Mouse (Mus musculus): ENCODE measurements around the gene Itsn1. TPM values are rescaled to one million over a fixed set of nuclear protein-coding genes. Genes with fewer than 3 reads are reported as not detected.
A peak's percentile ranks its signal among the peaks of the same experiment; 100 is the strongest.

Gene Itsn1
- total and polyA plus RNA-seq, 2 experiments from 2014 or later: 11.9 to 64.7 TPM

GRCm38 (mm10) chr16:91935726-91936125, 206.6 kb downstream of the Itsn1 start:
- Histone ChIP-seq H3K4me1 (ENCODE audit: control insufficient read depth, insufficient read depth) (no peaks in the 10 kb centered on the region), H3K27me3 (ENCODE audit: control insufficient read depth, insufficient read depth, low read length) (no peaks in the 10 kb centered on the region), H3K9ac (replicated peaks; ENCODE audit: low read depth, low read length) (no peak overlapping the region), H3K36me3 (replicated peaks; ENCODE audit: control insufficient read depth, insufficient read depth, low read length) (no peaks in the 10 kb centered on the region), H3K27ac (ENCODE audit: low read depth) (no peak overlapping the region), H3K4me2 (ENCODE audit: low read depth, low read length) (no peak overlapping the region), H3K4me3 (ENCODE audit: low read depth, low read length) (no peak overlapping the region), H3K9me3 (replicated peaks; ENCODE audit: control insufficient read depth, low read length) (no peaks in the 10 kb centered on the region)
- DNase-seq (ENCODE audit: low spot score) (no peak), ATAC-seq (ENCODE audit: insufficient read depth, low read depth) (no peak)
- 56% methylated on average over 8 of the region's 8 CpGs for WGBS
- 0 out of 2 replicates have a peak, but pooled peaks have one; percentile 2 for TF ChIP-seq CTCF (IDR thresholded peaks at IDR 0.05; ENCODE audit: low read depth)
- no peak for TF ChIP-seq EP300 (IDR thresholded peaks at IDR 0.05; ENCODE audit: low read depth)

DNA sequence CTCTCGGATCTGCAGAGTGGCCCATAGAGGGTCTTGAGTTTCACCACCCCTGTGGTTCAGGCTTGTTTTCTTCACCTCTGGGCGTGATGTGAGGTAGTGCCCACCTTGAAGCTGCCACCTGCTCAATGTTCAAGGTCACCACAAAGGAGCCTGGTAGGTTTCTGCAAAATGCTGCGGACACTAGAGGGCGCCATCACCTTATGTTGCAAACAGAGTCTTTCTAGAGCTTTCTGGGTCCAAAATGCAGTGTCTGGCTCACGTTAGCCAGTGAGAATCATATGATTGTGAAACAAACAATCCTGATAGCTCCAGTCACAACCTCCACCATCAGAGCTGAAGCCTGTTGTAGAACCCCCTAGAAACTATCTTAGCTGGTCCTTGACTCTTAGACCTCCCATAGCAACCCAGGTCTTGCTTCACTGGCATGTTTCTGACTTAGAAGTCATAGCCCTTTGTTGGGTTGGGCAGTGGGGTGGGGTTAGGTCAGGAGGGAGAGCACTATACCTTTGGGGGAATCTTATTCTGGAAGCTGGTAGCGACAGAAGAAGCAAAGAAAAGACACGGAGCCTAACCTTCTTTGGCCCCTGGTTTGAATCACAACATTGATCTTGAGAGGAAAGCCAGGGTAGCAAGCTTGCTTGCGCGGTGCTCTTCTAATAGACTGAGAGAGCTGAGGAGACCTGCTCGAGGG, 207.4 kb downstream of the Itsn1 start:
- Histone ChIP-seq H3K36me3 (replicated peaks; ENCODE audit: control insufficient read depth, insufficient read depth, low read length) (no peaks in the 10 kb centered on the region), H3K9me3 (replicated peaks; ENCODE audit: control insufficient read depth, low read length) (no peaks in the 10 kb centered on the region), H3K4me2 (ENCODE audit: low read depth, low read length) (no peak overlapping the region), H3K27ac (ENCODE audit: low read depth) (no peak overlapping the region), H3K9ac (replicated peaks; ENCODE audit: low read depth, low read length) (no peak overlapping the region), H3K4me3 (ENCODE audit: low read depth, low read length) (no peak overlapping the region), H3K27me3 (ENCODE audit: control insufficient read depth, insufficient read depth, low read length) (no peaks in the 10 kb centered on the region), H3K4me1 (ENCODE audit: control insufficient read depth, insufficient read depth) (no peaks in the 10 kb centered on the region)
- ATAC-seq (ENCODE audit: insufficient read depth, low read depth): peak; percentile 16; the same call in 1 of the 2 replicates
- 44% methylated on average over 10 of the region's 10 CpGs for WGBS
- peak; percentile 86 for DNase-seq (ENCODE audit: low spot score)
- TF ChIP-seq CTCF (IDR thresholded peaks at IDR 0.05; ENCODE audit: low read depth): peak; percentile 93
- TF ChIP-seq EP300 (IDR thresholded peaks at IDR 0.05; ENCODE audit: low read depth): no peak

- H3K36me3 ChIP-seq (replicated peaks; ENCODE audit: control insufficient read depth, insufficient read depth, low read length): no peaks in the 10 kb centered on the region
- 90% methylated on average over 11 of the region's 11 CpGs for WGBS
Measured at GRCm38 (mm10) chr16:91937281-91937680, 208.2 kb downstream of the Itsn1 start.

GRCm38 (mm10) chr16:91938141-91938540, 209.1 kb downstream of the Itsn1 start:
- TF ChIP-seq EP300 (IDR thresholded peaks at IDR 0.05; ENCODE audit: low read depth) (no peak), CTCF (IDR thresholded peaks at IDR 0.05; ENCODE audit: low read depth) (no peak)
- Histone ChIP-seq H3K27me3 (ENCODE audit: control insufficient read depth, insufficient read depth, low read length) (no peaks in the 10 kb centered on the region), H3K36me3 (replicated peaks; ENCODE audit: control insufficient read depth, insufficient read depth, low read length) (no peaks in the 10 kb centered on the region), H3K9me3 (replicated peaks; ENCODE audit: control insufficient read depth, low read length) (no peaks in the 10 kb centered on the region), H3K27ac (ENCODE audit: low read depth) (no peak overlapping the region), H3K4me3 (ENCODE audit: low read depth, low read length) (no peak overlapping the region), H3K4me1 (ENCODE audit: control insufficient read depth, insufficient read depth) (no peaks in the 10 kb centered on the region), H3K4me2 (ENCODE audit: low read depth, low read length) (no peak overlapping the region), H3K9ac (replicated peaks; ENCODE audit: low read depth, low read length) (no peak overlapping the region)
- WGBS: 72% methylated on average over 5 of the region's 5 CpGs
- no peak for DNase-seq (ENCODE audit: low spot score)
- ATAC-seq (ENCODE audit: insufficient read depth, low read depth): no peak

More at GRCm38 (mm10) chr16:91937281-91937680, 208.2 kb downstream of the Itsn1 start:
- Histone ChIP-seq H3K27me3 (ENCODE audit: control insufficient read depth, insufficient read depth, low read length) (no peaks in the 10 kb centered on the region), H3K4me3 (ENCODE audit: low read depth, low read length) (no peak overlapping the region), H3K9ac (replicated peaks; ENCODE audit: low read depth, low read length) (no peak overlapping the region), H3K9me3 (replicated peaks; ENCODE audit: control insufficient read depth, low read length) (no peaks in the 10 kb centered on the region), H3K27ac (ENCODE audit: low read depth) (no peak overlapping the region), H3K4me1 (ENCODE audit: control insufficient read depth, insufficient read depth) (no peaks in the 10 kb centered on the region), H3K4me2 (ENCODE audit: low read depth, low read length) (no peak overlapping the region)
- DNase-seq (ENCODE audit: low spot score): no peak
- TF ChIP-seq CTCF (IDR thresholded peaks at IDR 0.05; ENCODE audit: low read depth) (no peak), EP300 (IDR thresholded peaks at IDR 0.05; ENCODE audit: low read depth) (no peak)
- no peak for ATAC-seq (ENCODE audit: insufficient read depth, low read depth)

DNA sequence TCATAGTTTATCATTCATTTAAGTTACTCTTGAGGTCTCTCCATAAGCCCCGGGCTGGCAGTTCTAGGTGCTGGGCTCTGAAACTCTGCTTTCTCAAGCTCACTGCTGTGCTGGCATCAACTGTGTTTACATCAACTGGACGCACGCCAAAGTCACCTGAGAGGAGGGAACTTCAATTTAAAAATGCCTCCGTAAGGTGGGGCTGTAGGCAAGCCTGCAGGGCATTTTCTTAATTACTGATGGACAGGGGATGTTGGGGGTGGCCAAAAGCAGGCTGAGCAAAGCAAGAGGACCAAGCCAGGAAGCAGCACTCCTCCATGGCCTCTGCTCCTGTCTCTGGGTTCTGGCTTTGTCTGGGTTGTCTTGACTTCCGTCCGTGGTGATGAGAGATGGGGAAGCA, 211.6 kb downstream of the Itsn1 start:
- Histone ChIP-seq H3K27ac (ENCODE audit: low read depth) (no peak overlapping the region), H3K36me3 (replicated peaks; ENCODE audit: control insufficient read depth, insufficient read depth, low read length) (no peaks in the 10 kb centered on the region), H3K27me3 (ENCODE audit: control insufficient read depth, insufficient read depth, low read length) (no peaks in the 10 kb centered on the region), H3K9ac (replicated peaks; ENCODE audit: low read depth, low read length) (no peak overlapping the region), H3K9me3 (replicated peaks; ENCODE audit: control insufficient read depth, low read length) (no peaks in the 10 kb centered on the region), H3K4me1 (ENCODE audit: control insufficient read depth, insufficient read depth) (no peaks in the 10 kb centered on the region), H3K4me2 (ENCODE audit: low read depth, low read length) (no peak overlapping the region), H3K4me3 (ENCODE audit: low read depth, low read length) (no peak overlapping the region)
- no peak for ATAC-seq (ENCODE audit: insufficient read depth, low read depth)
- TF ChIP-seq CTCF (IDR thresholded peaks at IDR 0.05; ENCODE audit: low read depth): no peak
- no peak for TF ChIP-seq EP300 (IDR thresholded peaks at IDR 0.05; ENCODE audit: low read depth)
- WGBS: 58% methylated on average over 6 of the region's 6 CpGs
- no peak for DNase-seq (ENCODE audit: low spot score)

DNA sequence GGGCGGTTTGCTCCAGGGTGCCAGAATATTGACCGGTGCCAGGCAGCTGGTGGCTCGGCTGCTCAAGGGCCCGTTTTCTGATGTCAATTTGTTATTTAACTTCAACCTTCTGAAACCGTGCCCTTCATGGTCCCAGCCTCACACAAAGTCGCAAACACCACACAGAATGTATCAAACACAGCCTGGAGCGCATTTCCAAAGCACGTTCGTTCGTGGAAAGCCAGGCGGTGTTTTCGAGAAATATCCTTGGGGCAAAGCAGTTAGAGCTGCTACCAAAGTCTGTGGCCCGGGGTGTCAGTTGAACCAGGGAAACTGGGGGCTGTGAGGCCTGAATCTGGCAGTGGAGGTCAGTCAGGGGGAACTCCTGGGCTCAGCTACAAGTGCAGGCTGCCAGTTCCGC, 213.1 kb downstream of the Itsn1 start:
- H3K4me3 ChIP-seq (ENCODE audit: low read depth, low read length): no peak overlapping the region
- H3K9me3 ChIP-seq (replicated peaks; ENCODE audit: control insufficient read depth, low read length): no peaks in the 10 kb centered on the region
- no peaks in the 10 kb centered on the region for H3K4me1 ChIP-seq (ENCODE audit: control insufficient read depth, insufficient read depth)
- no peak for TF ChIP-seq CTCF (IDR thresholded peaks at IDR 0.05; ENCODE audit: low read depth)
- TF ChIP-seq EP300 (IDR thresholded peaks at IDR 0.05; ENCODE audit: low read depth): no peak
- no peaks in the 10 kb centered on the region for H3K27me3 ChIP-seq (ENCODE audit: control insufficient read depth, insufficient read depth, low read length)
- no peaks in the 10 kb centered on the region for H3K36me3 ChIP-seq (replicated peaks; ENCODE audit: control insufficient read depth, insufficient read depth, low read length)
- 86% methylated on average over 14 of the region's 14 CpGs for WGBS
- ATAC-seq (ENCODE audit: insufficient read depth, low read depth): no peak
- DNase-seq (ENCODE audit: low spot score): no peak
- H3K4me2 ChIP-seq (ENCODE audit: low read depth, low read length): no peak overlapping the region
- H3K27ac ChIP-seq (ENCODE audit: low read depth): no peak overlapping the region
- H3K9ac ChIP-seq (replicated peaks; ENCODE audit: low read depth, low read length): no peak overlapping the region

Data from heart, postnatal 0 days (tissue).